Mouse (Mus musculus): ENCODE data around the gene Gmpr. TPM values are rescaled to one million over a fixed set of nuclear protein-coding genes. Genes with fewer than 3 reads are reported as not detected.

Gmpr gene
- polyA plus RNA-seq, 1 experiment from 2014 or later: 75.5 TPM

GRCm38 (mm10) chr13:45468751-45469150, 38.5 kb upstream of the Gmpr start:
- no peak for DNase-seq
- H3K4me1 ChIP-seq (ENCODE audit: insufficient read depth): peaks cover 3% of the 10 kb centered on the region; the same call in 1 of the 2 replicates
- peaks cover 14% of the 10 kb centered on the region; the same call in 1 of the 2 replicates for H3K27me3 ChIP-seq (ENCODE audit: insufficient read depth, low read length)
- TF ChIP-seq EP300 (IDR thresholded peaks at IDR 0.05; ENCODE audit: low read depth): no peak
- TF ChIP-seq CTCF (IDR thresholded peaks at IDR 0.05; ENCODE audit: low read depth): no peak
- WGBS (ENCODE audit: insufficient replicate concordance): 76% methylated on average over 5 of the region's 5 CpGs
- peak overlapping the region; percentile 77; the same call in 1 of the 2 replicates for H3K27ac ChIP-seq (ENCODE audit: low read depth)
- H3K9me3 ChIP-seq (ENCODE audit: low read length): no peaks in the 10 kb centered on the region
- no peak overlapping the region for H3K4me2 ChIP-seq (ENCODE audit: low read depth, low read length)
- H3K9ac ChIP-seq (replicated peaks): no peak overlapping the region
- H3K4me3 ChIP-seq (ENCODE audit: low read depth, low read length): no peak overlapping the region
- H3K36me3 ChIP-seq (replicated peaks; ENCODE audit: insufficient read depth, low read length): no peaks in the 10 kb centered on the region
- no peak for ATAC-seq

- H3K4me1 ChIP-seq (ENCODE audit: insufficient read depth): peaks cover 3% of the 10 kb centered on the region; the same call in 1 of the 2 replicates
- H3K27ac ChIP-seq (ENCODE audit: low read depth): peak overlapping the region; percentile 77
- H3K36me3 ChIP-seq (replicated peaks; ENCODE audit: insufficient read depth, low read length): no peaks in the 10 kb centered on the region
- 57% methylated on average over 19 of the region's 19 CpGs for WGBS (ENCODE audit: insufficient replicate concordance)
- H3K9me3 ChIP-seq (ENCODE audit: low read length): no peaks in the 10 kb centered on the region
- TF ChIP-seq CTCF (IDR thresholded peaks at IDR 0.05; ENCODE audit: low read depth) (no peak), EP300 (IDR thresholded peaks at IDR 0.05; ENCODE audit: low read depth) (no peak)
- no peak overlapping the region for H3K4me3 ChIP-seq (ENCODE audit: low read depth, low read length)
- DNase-seq: no peak
- no peak; the same call in 1 of the 2 replicates for ATAC-seq
- no peak overlapping the region for H3K9ac ChIP-seq (replicated peaks)
- no peak overlapping the region for H3K4me2 ChIP-seq (ENCODE audit: low read depth, low read length)
- H3K27me3 ChIP-seq (ENCODE audit: insufficient read depth, low read length): peaks cover 19% of the 10 kb centered on the region; the same call in 1 of the 2 replicates
Measured at GRCm38 (mm10) chr13:45469481-45470301, 37.6 kb upstream of the Gmpr start.

- no peak overlapping the region for H3K27ac ChIP-seq (ENCODE audit: low read depth)
- H3K9me3 ChIP-seq (ENCODE audit: low read length): no peaks in the 10 kb centered on the region
- H3K4me3 ChIP-seq (ENCODE audit: low read depth, low read length): no peak overlapping the region
- H3K9ac ChIP-seq (replicated peaks): no peak overlapping the region
- H3K36me3 ChIP-seq (replicated peaks; ENCODE audit: insufficient read depth, low read length): no peaks in the 10 kb centered on the region
- peaks cover 3% of the 10 kb centered on the region; the same call in 1 of the 2 replicates for H3K4me1 ChIP-seq (ENCODE audit: insufficient read depth)
- peaks cover 24% of the 10 kb centered on the region for H3K27me3 ChIP-seq (ENCODE audit: insufficient read depth, low read length)
- no peak for TF ChIP-seq CTCF (IDR thresholded peaks at IDR 0.05; ENCODE audit: low read depth)
- no peak for TF ChIP-seq EP300 (IDR thresholded peaks at IDR 0.05; ENCODE audit: low read depth)
- DNase-seq (no peak), ATAC-seq (no peak)
- no peak overlapping the region for H3K4me2 ChIP-seq (ENCODE audit: low read depth, low read length)
- 73% methylated on average over 10 of the region's 10 CpGs for whole genome bisulfite sequencing (ENCODE audit: insufficient replicate concordance)
Measured at GRCm38 (mm10) chr13:45473311-45473710, 33.9 kb upstream of the Gmpr start.

GRCm38 (mm10) chr13:45475297-45475696, 31.9 kb upstream of the Gmpr start:
- Histone ChIP-seq H3K27me3 (ENCODE audit: insufficient read depth, low read length) (peaks cover 17% of the 10 kb centered on the region), H3K9ac (replicated peaks) (no peak overlapping the region), H3K4me2 (ENCODE audit: low read depth, low read length) (no peak overlapping the region), H3K27ac (ENCODE audit: low read depth) (no peak overlapping the region), H3K36me3 (replicated peaks; ENCODE audit: insufficient read depth, low read length) (no peaks in the 10 kb centered on the region), H3K4me3 (ENCODE audit: low read depth, low read length) (no peak overlapping the region), H3K9me3 (ENCODE audit: low read length) (no peaks in the 10 kb centered on the region), H3K4me1 (ENCODE audit: insufficient read depth) (no peaks in the 10 kb centered on the region; the same call in 1 of the 2 replicates)
- TF ChIP-seq EP300 (IDR thresholded peaks at IDR 0.05; ENCODE audit: low read depth): 0 out of 2 replicates have a peak, but pooled peaks have one; percentile 38
- no peak for TF ChIP-seq CTCF (IDR thresholded peaks at IDR 0.05; ENCODE audit: low read depth)
- ATAC-seq (no peak), DNase-seq (no peak)
- WGBS (ENCODE audit: insufficient replicate concordance): 68% methylated on average over 8 of the region's 8 CpGs

GRCm38 (mm10) chr13:45477183-45477582, 30.1 kb upstream of the Gmpr start:
- no peaks in the 10 kb centered on the region for H3K36me3 ChIP-seq (replicated peaks; ENCODE audit: insufficient read depth, low read length)
- no peak for TF ChIP-seq EP300 (IDR thresholded peaks at IDR 0.05; ENCODE audit: low read depth)
- peak; percentile 98 for TF ChIP-seq CTCF (IDR thresholded peaks at IDR 0.05; ENCODE audit: low read depth)
- H3K9ac ChIP-seq (replicated peaks): no peak overlapping the region
- H3K9me3 ChIP-seq (ENCODE audit: low read length): no peaks in the 10 kb centered on the region
- no peak overlapping the region for H3K4me2 ChIP-seq (ENCODE audit: low read depth, low read length)
- peaks cover 20% of the 10 kb centered on the region for H3K27me3 ChIP-seq (ENCODE audit: insufficient read depth, low read length)
- no peak overlapping the region for H3K27ac ChIP-seq (ENCODE audit: low read depth)
- no peaks in the 10 kb centered on the region for H3K4me1 ChIP-seq (ENCODE audit: insufficient read depth)
- ATAC-seq (no peak), DNase-seq (peak; percentile 77)
- 33% methylated on average over 3 of the region's 3 CpGs for WGBS (ENCODE audit: insufficient replicate concordance)
- no peak overlapping the region for H3K4me3 ChIP-seq (ENCODE audit: low read depth, low read length)

GRCm38 (mm10) chr13:45479951-45480350, 27.3 kb upstream of the Gmpr start:
- TF ChIP-seq EP300 (IDR thresholded peaks at IDR 0.05; ENCODE audit: low read depth) (no peak), CTCF (IDR thresholded peaks at IDR 0.05; ENCODE audit: low read depth) (no peak)
- 73% methylated on average over 6 of the region's 6 CpGs for WGBS (ENCODE audit: insufficient replicate concordance)
- H3K4me3 ChIP-seq (ENCODE audit: low read depth, low read length): no peak overlapping the region
- no peaks in the 10 kb centered on the region for H3K36me3 ChIP-seq (replicated peaks; ENCODE audit: insufficient read depth, low read length)
- ATAC-seq: no peak
- no peaks in the 10 kb centered on the region for H3K4me1 ChIP-seq (ENCODE audit: insufficient read depth)
- no peak overlapping the region for H3K9ac ChIP-seq (replicated peaks)
- H3K4me2 ChIP-seq (ENCODE audit: low read depth, low read length): no peak overlapping the region
- peaks cover 14% of the 10 kb centered on the region for H3K27me3 ChIP-seq (ENCODE audit: insufficient read depth, low read length)
- no peak for DNase-seq
- peaks cover 5% of the 10 kb centered on the region; the same call in 1 of the 2 replicates for H3K9me3 ChIP-seq (ENCODE audit: low read length)
- no peak overlapping the region for H3K27ac ChIP-seq (ENCODE audit: low read depth)
